Mouse (Mus musculus) kidney, adult 9 months (tissue): Measurements from ENCODE around the gene Mbnl2.
A peak's percentile ranks its signal among the peaks of the same experiment; 100 is the strongest.

ENCODE experiments used
- DNase-seq: peaks from one replicate; pipeline ENCODE4 v3.0.0; 2022

The Mbnl2 gene

DNA sequence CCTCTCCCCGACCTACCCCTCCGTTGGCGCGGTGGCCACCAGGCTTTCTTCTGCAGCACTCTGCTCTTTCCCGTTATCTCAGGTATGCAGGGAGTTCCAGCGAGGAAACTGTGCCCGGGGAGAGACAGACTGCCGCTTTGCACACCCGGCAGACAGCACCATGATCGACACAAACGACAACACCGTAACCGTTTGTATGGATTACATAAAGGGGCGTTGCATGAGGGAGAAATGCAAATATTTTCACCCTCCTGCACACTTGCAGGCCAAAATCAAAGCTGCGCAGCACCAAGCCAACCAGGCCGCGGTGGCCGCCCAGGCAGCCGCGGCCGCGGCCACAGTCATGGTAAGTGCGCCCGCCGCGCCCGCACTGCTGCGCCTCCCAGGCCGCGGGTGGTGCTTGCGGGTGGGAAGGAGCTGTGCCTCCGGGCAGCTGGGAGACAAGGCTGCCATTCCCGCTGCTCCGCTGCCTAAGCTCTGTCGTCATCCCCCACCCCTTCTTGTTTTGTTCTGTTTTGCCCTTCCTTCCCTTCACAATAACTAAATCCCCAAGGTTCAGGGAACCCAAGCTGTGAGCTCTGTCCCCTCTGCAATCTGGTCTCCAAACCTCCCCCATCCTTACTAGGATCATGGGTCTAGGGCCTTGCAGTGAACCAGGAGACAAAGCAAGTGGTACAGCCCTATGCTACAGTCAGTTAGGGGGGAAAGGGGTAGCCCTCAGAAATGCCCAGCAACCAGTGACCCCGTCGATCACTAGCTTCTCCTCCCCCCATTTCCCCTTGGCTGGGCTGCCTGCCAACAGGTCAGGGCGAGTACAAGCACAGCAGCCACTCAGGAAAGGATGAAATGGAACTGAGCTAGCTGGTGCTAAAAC lies 113.6 kb downstream of the Mbnl2 start:
- DNase-seq, result no peak

GRCm38 (mm10) chr14:120390231-120390944 lies 114.9 kb downstream of the Mbnl2 start:
- DNase-seq, result no peak

GRCm38 (mm10) chr14:120391701-120392100 lies 116.2 kb downstream of the Mbnl2 start:
- DNase-seq, result no peak

- no peak for DNase-seq
These were observed 117.0 kb downstream of the Mbnl2 start for GRCm38 (mm10) chr14:120392441-120392840.

GRCm38 (mm10) chr14:120393441-120393840 lies 118.0 kb downstream of the Mbnl2 start:
- no peak for DNase-seq

- no peak for DNase-seq
These were observed 118.7 kb downstream of the Mbnl2 start for GRCm38 (mm10) chr14:120394216-120394615.

GRCm38 (mm10) chr14:120394827-120395226 lies 119.4 kb downstream of the Mbnl2 start:
- no peak for DNase-seq

- peak; percentile 75 for DNase-seq
These were observed 120.0 kb downstream of the Mbnl2 start for GRCm38 (mm10) chr14:120395501-120395900.

GRCm38 (mm10) chr14:120397871-120398647 lies 122.6 kb downstream of the Mbnl2 start:
- DNase-seq, result peak; percentile 88

- DNase-seq, result no peak
These were observed 124.1 kb downstream of the Mbnl2 start for GRCm38 (mm10) chr14:120399614-120400013.

- no peak for DNase-seq
These were observed 125.7 kb downstream of the Mbnl2 start for GRCm38 (mm10) chr14:120401158-120401557.

- no peak for DNase-seq
These were observed 127.2 kb downstream of the Mbnl2 start for GRCm38 (mm10) chr14:120402715-120403114.

DNA sequence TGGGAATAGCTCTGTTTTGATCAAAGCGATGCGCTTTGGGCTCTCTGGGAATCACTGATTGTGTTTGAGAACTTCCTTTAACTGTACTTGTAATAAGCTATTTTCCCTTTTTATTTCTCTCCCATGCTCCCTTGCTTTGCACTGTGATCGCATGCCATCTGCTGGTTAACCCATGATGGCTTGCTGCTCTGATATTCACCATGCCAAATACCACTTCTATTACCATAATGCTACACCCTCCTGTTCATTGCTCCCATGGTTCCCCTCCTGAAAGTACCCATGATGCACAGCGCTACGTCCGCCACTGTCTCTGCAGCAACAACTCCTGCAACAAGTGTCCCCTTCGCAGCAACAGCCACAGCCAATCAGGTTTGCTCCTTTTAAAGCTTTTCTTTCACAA lies 128.9 kb downstream of the Mbnl2 start:
- no peak for DNase-seq

- DNase-seq, result no peak
These were observed 129.5 kb downstream of the Mbnl2 start for GRCm38 (mm10) chr14:120404811-120405582.

- no peak for DNase-seq
These were observed 130.1 kb downstream of the Mbnl2 start for GRCm38 (mm10) chr14:120405597-120405996.

DNA sequence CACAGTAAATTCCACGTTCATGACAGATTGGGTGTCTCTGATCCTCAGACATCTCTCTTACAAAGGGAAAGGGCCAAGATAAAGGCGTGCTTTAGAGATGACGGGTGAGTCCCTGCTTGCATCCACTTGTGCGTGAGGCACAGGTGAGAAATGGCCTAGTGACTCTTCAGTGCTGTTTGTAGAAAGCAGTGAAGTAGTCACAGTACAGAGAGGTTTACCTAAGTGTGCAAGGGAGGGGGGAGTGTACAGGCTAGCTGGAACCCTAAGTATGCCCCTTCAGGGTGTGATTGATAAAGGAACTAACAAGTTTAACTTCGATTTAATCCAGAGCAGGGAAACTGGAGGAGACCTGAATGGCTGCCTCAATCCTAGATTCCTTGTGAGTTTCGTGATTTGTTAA lies 130.8 kb downstream of the Mbnl2 start:
- no peak for DNase-seq

GRCm38 (mm10) chr14:120406820-120407219 lies 131.4 kb downstream of the Mbnl2 start:
- peak; percentile 77 for DNase-seq

DNA sequence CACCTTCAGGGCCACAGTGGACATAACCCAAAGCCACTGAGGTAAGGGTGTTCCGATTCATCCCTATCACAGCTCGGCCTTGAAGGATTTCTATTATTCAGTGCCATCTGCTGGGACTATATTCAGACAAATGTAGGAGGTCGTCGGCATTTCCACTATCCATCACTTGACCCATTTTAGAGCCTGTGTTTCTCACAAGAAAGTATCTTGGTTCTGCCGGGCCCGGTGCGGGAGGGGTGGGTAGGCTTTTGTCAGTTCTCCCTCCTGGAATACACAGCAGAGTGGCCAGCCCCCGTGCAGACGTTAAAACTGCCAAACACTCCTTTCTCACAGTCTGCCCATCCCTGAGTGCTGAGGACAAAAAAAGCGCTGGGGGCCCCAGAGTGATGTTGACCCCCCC lies 134.4 kb downstream of the Mbnl2 start:
- no peak for DNase-seq

- no peak for DNase-seq
These were observed 141.4 kb downstream of the Mbnl2 start for GRCm38 (mm10) chr14:120416886-120417285.

- no peak for DNase-seq
These were observed 143.5 kb downstream of the Mbnl2 start for GRCm38 (mm10) chr14:120418964-120419363.

DNA sequence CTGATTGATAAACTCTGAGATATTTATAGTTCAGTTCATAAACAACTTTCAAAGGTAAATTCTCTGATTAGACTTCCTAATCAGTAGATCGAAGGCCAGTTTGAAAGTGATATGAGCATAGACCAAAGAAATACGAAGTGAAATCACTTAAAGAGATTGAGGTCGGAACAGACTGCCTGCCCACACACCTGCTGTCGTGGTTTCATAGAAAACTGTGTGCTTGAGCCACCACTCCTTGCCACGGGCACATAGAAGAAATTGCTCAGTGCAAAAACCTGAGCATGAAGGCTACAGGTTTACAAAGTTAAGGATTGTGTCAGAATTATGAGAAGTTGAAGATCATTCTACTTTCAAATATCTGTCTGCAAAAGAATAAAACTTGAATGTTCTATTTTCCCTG lies 153.0 kb downstream of the Mbnl2 start:
- no peak for DNase-seq

GRCm38 (mm10) chr14:120432773-120433172 lies 157.3 kb downstream of the Mbnl2 start:
- peak; percentile 19 for DNase-seq
